Comparison of ENCODE assay signal across 8 mouse cellular contexts in the genomic region with DNA sequence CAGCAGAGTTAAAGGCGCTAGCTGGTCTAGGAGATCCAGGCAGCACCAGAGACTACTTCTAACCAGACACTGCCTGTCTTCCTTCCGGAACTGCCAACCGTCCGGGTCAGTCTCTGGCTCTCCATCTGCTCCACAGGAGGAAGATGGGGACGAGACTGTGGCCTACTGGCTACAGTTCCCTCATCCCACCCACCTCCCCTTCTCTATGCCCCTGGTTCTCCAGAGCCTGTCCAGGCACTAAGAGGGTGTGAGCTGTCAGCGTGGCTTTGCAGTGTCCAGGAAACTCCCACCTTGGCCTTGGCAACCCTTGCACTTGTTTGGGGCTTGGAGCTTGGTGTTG. TPM values are rescaled to one million over a fixed set of nuclear protein-coding genes. Genes with fewer than 3 reads are reported as not detected.
A peak's percentile ranks its signal among the peaks of the same experiment; 100 is the strongest.
DNase-seq lines count a peak whose midpoint lies in the region; ATAC-seq and TF ChIP-seq lines count a peak whose summit lies in the region.

No protein-coding gene starts in this region.

- H3K9me3 ChIP-seq in embryonic facial prominence, embryonic 14.5 days (ENCODE audit: control insufficient read depth, low read length) = no peaks in the 10 kb centered on the region
- H3K9me3 ChIP-seq in intestine, embryonic 15.5 days = no peaks in the 10 kb centered on the region

- peaks cover 6% of the 10 kb centered on the region; the same call in 1 of the 2 replicates for H3K4me1 ChIP-seq in embryonic facial prominence, embryonic 14.5 days (ENCODE audit: control insufficient read depth, insufficient read depth, low read length)
- peaks cover 15% of the 10 kb centered on the region for H3K4me1 ChIP-seq in intestine, embryonic 15.5 days (replicated peaks)

- TF ChIP-seq CTCF in layer of hippocampus, adult 2 months (conservative IDR thresholded peaks at IDR 0.05) = no peak

- DNase-seq in layer of hippocampus, adult 2 months (ENCODE audit: low spot score in 2 of 2) = no peak
- DNase-seq in layer of hippocampus, adult 18-20 months (ENCODE audit: low spot score in 2 of 2) = no peak
- DNase-seq in embryonic facial prominence, embryonic 14.5 days (ENCODE audit: low spot score) = no peak
- no peak for DNase-seq in urinary bladder, postnatal 36 days (ENCODE audit: low spot score in 2 of 2)
- no peak for DNase-seq in thymus, postnatal 10 days (ENCODE audit: low spot score in 2 of 2)
- DNase-seq in left cerebral cortex, postnatal 14 days (ENCODE audit: low spot score in 2 of 2) = no peak

- peak overlapping the region; percentile 73 for H3K4me3 ChIP-seq in layer of hippocampus, adult 2 months
- peak overlapping the region; percentile 47 for H3K4me3 ChIP-seq in embryonic facial prominence, embryonic 14.5 days (ENCODE audit: low read depth, low read length)
- H3K4me3 ChIP-seq in intestine, embryonic 15.5 days (replicated peaks) = peak overlapping the region; percentile 51

- peak overlapping the region; percentile 61 for H3K9ac ChIP-seq in embryonic facial prominence, embryonic 14.5 days (ENCODE audit: low read depth, low read length)
- H3K9ac ChIP-seq in intestine, embryonic 15.5 days = peak overlapping the region; percentile 53

- WGBS in embryonic facial prominence, embryonic 14.5 days = 2% methylated on average over 3 of the region's 6 CpGs
- 4% methylated on average over 6 of the region's 6 CpGs for WGBS in intestine, embryonic 15.5 days

- H3K36me3 ChIP-seq in embryonic facial prominence, embryonic 14.5 days (ENCODE audit: control insufficient read depth, insufficient read depth, low read length) = no peaks in the 10 kb centered on the region
- no peaks in the 10 kb centered on the region for H3K36me3 ChIP-seq in intestine, embryonic 15.5 days

- intact Hi-C loops in left cerebral cortex, postnatal 14 days (cut with DNase I) = no loop called here

- peak overlapping the region; percentile 89 for H3K27ac ChIP-seq in layer of hippocampus, adult 2 months
- H3K27ac ChIP-seq in embryonic facial prominence, embryonic 14.5 days (replicated peaks; ENCODE audit: low read depth, low read length) = no peak overlapping the region
- no peak overlapping the region for H3K27ac ChIP-seq in intestine, embryonic 15.5 days

- ATAC-seq in embryonic facial prominence, embryonic 14.5 days (ENCODE audit: low read depth) = no peak; the same call in 1 of the 2 replicates
- no peak; the same call in 1 of the 2 replicates for ATAC-seq in intestine, embryonic 15.5 days
- peak; percentile 12 for ATAC-seq in monocyte, adult 5-6 weeks (replicated peaks; ENCODE audit: insufficient number of reproducible peaks, low FRiP score, low TSS enrichment, poor library complexity, severe bottlenecking)

- H3K4me2 ChIP-seq in embryonic facial prominence, embryonic 14.5 days (ENCODE audit: low read depth, low read length) = peak overlapping the region; percentile 81
- peak overlapping the region; percentile 81 for H3K4me2 ChIP-seq in intestine, embryonic 15.5 days (replicated peaks)

- no peaks in the 10 kb centered on the region for H3K27me3 ChIP-seq in embryonic facial prominence, embryonic 14.5 days (replicated peaks; ENCODE audit: control insufficient read depth, insufficient read depth, low read length)
- H3K27me3 ChIP-seq in intestine, embryonic 15.5 days (replicated peaks) = no peaks in the 10 kb centered on the region

RNA-seq across cellular contexts. Expression of a gene that starts 1.8 kb away (rescaled TPM):
- 10 to 100 TPM; 10.9 to 12.4 TPM for total RNA-seq in layer of hippocampus, adult 2 months (2021)
- 10 to 100 TPM in 1 of 2 experiments, 1 to 10 TPM in 1; 10.0 to 10.7 TPM for total RNA-seq in layer of hippocampus, adult 18-20 months (2021)
- polyA plus RNA-seq in embryonic facial prominence, embryonic 14.5 days (2014; fragmentation: Nextera tagmentation; extraction: Ambion mirVana) = 33.5 and 37.9 TPM in 2 replicates
- 29.1 and 31.1 TPM in 2 replicates for polyA plus RNA-seq in intestine, embryonic 15.5 days (2015; fragmentation: Nextera tagmentation; extraction: Ambion mirVana)
- 6.6 to 13.2 TPM (median 9.0 TPM) in 3 replicates for total RNA-seq in monocyte, adult 5-6 weeks (2017)
- total RNA-seq in left cerebral cortex, postnatal 14 days (2021) = 10 to 100 TPM; 12.1 to 14.2 TPM
